Mouse (Mus musculus) forebrain, postnatal 0 days (tissue): ENCODE results near the gene Cd40. TPM values are rescaled to one million over a fixed set of nuclear protein-coding genes. Genes with fewer than 3 reads are reported as not detected.

ENCODE experiments used
- ATAC-seq: fragments of 200-750 bp; cut with Nextera tagmentation; 2 replicates; pipeline ENCODE4 v1.8.0; 2017; ENCODE audit warnings: mild to moderate bottlenecking, moderate library complexity
- DNase-seq: peaks from one replicate; pipeline ENCODE4 v3.0.0-alpha.2; 2015
- H3K27ac ChIP-seq: fragments of 300-500 bp; sonication (generic); 2 replicates; pipeline ENCODE4 v1.5.1; 2014; ENCODE audit warnings: low read depth, mild to moderate bottlenecking, antibody characterized with exemption, low read length, moderate library complexity, mixed read lengths
- H3K27me3 ChIP-seq: fragments of 300-500 bp; sonication (generic); 2 replicates; pipeline ENCODE4 v1.6.1; 2014; ENCODE audit warnings: mild to moderate bottlenecking, low read length, mixed read lengths; ENCODE audit not compliant: insufficient read depth
- H3K36me3 ChIP-seq: fragments of 300-500 bp; sonication (generic); 2 replicates; pipeline ENCODE4 v1.6.1; 2014; ENCODE audit warnings: mild to moderate bottlenecking, moderate library complexity; ENCODE audit not compliant: insufficient read depth
- H3K4me1 ChIP-seq: fragments of 300-500 bp; sonication (generic); 2 replicates; pipeline ENCODE4 v1.6.1; 2014; ENCODE audit warnings: antibody characterized with exemption; ENCODE audit not compliant: insufficient read depth
- H3K4me2 ChIP-seq: fragments of 300-500 bp; sonication (generic); 2 replicates; pipeline ENCODE4 v1.6.1; 2014; ENCODE audit warnings: low read depth, mild to moderate bottlenecking, moderate library complexity
- H3K4me3 ChIP-seq: fragments of 300-500 bp; sonication (generic); 2 replicates; pipeline ENCODE4 v1.5.1; 2014; ENCODE audit warnings: low read depth, low read length, mixed read lengths
- H3K9ac ChIP-seq: fragments of 300-500 bp; sonication (generic); 2 replicates; pipeline ENCODE4 v1.6.1; 2014; ENCODE audit warnings: mild to moderate bottlenecking
- H3K9me3 ChIP-seq: fragments of 300-500 bp; sonication (generic); 2 replicates; pipeline ENCODE4 v1.6.1; 2016; ENCODE audit warnings: low read length
- CTCF ChIP-seq: sonication (generic); IDR thresholded peaks from 2 replicates; pipeline ENCODE4 v1.5.1; 2016; ENCODE audit warnings: antibody characterized with exemption, control low read depth, low read depth
- WGBS: fragments of 180-500 bp; shearing (Covaris S2); extraction: QIAGEN DNeasy Blood & Tissue Kit; methylation state at CpG from one replicate; pipeline ENCODE4 v1.1.7; 2014; 5-methylcytosine and 5-hydroxymethylcytosine counted together
- polyA plus RNA-seq: library from polyadenylated mRNA; unstranded; fragments of >200 nt; fragmentation: Nextera tagmentation; extraction: Ambion mirVana; gene quantifications from 2 replicates; pipeline ENCODE4 v1.2.1, GENCODE M21; 2015
- total RNA-seq: library from RNA; depleted of rRNA; stranded (reverse); fragments of >200 nt; gene quantifications from 2 replicates; pipeline ENCODE4 v1.2.3, GENCODE M21; 2014

Gene Cd40
- total and polyA plus RNA-seq, 2 experiments from 2014 or later: 4.7 to 5.0 TPM

DNA sequence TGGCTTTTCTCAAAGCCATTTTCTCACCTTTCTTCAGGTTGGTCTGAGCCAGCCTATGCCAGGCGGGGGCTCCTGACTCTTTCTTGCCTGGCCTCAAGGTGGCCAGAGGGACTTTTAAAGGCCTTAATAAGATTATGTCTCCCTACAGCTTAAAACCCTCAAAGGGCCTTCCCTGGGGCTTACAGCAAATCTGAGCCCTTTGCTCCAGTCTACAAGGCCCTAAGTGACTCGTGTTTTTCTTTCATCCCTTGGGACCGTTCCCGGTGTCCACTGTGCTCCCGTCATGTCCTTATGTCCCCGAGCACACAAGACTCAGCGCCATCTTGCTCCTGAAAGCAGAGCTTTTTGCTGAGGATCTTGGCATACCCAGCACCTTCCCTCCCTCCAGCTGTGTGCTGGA lies 25.8 kb downstream of the Cd40 start:
- ATAC-seq (no peak), DNase-seq (no peak)
- Histone ChIP-seq H3K36me3 (no peaks in the 10 kb centered on the region), H3K27me3 (no peaks in the 10 kb centered on the region; the same call in 1 of the 2 replicates), H3K4me2 (no peak overlapping the region), H3K9ac (no peak overlapping the region), H3K4me3 (no peak overlapping the region), H3K9me3 (no peaks in the 10 kb centered on the region), H3K27ac (no peak overlapping the region), H3K4me1 (0 out of 2 replicates have a peak, but pooled peaks cover 7% of the 10 kb centered on the region)
- TF ChIP-seq CTCF: no peak
- 25% methylated on average over 7 of the region's 7 CpGs for WGBS

DNA sequence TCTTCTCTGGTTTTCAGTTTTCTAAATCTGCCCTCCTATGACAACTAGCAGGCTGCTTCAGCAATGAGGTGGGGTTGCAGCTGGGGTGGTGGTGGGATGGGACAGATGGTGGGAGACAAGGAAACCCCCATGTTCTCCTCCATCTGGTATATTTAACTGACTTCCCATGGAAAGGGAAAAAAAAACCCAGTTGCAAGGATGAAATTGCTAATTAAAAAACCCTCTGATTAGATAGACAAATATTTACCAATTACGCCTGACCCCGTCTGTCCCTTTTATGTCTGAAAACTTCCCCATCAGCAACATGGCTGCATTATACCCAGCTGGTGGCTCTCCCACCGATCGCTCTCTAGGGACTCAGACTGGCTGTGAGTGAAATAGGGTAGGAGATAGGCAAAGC lies 31.2 kb downstream of the Cd40 start:
- Histone ChIP-seq H3K36me3 (no peaks in the 10 kb centered on the region), H3K4me3 (no peak overlapping the region), H3K4me1 (no peaks in the 10 kb centered on the region), H3K9me3 (no peaks in the 10 kb centered on the region), H3K4me2 (no peak overlapping the region), H3K27me3 (no peaks in the 10 kb centered on the region), H3K9ac (no peak overlapping the region), H3K27ac (no peak overlapping the region)
- ATAC-seq (no peak), DNase-seq (peak; percentile 40)
- WGBS: 54% methylated on average over 4 of the region's 4 CpGs
- no peak for TF ChIP-seq CTCF

- DNase-seq: no peak
- no peak overlapping the region for H3K9ac ChIP-seq
- WGBS: 52% methylated on average over 14 of the region's 14 CpGs
These were observed 34.0 kb downstream of the Cd40 start for GRCm38 (mm10) chr2:165089470-165089869.

GRCm38 (mm10) chr2:165090650-165091049 lies 35.2 kb downstream of the Cd40 start, which contains the start of gene 1700025C18Rik:
TSS of gene 1700025C18Rik (minus strand) at chr2:165090750.
- Histone ChIP-seq H3K4me2 (no peak within 1 kb of the TSS), H3K9me3 (no peaks in the 10 kb centered on the region), H3K36me3 (no peaks in the 10 kb centered on the region), H3K4me1 (no peaks in the 10 kb centered on the region), H3K27me3 (no peaks in the 10 kb centered on the region), H3K9ac (no peak within 1 kb of the TSS), H3K27ac (no peak within 1 kb of the TSS), H3K4me3 (no peak within 1 kb of the TSS)
- TF ChIP-seq CTCF: no peak
- 82% methylated on average over 2 of the region's 2 CpGs for WGBS
- DNase-seq (no peak), ATAC-seq (no peak)

More at GRCm38 (mm10) chr2:165089470-165089869, 34.0 kb downstream of the Cd40 start:
- H3K36me3 ChIP-seq: no peaks in the 10 kb centered on the region
- ATAC-seq: no peak
- H3K9me3 ChIP-seq: no peaks in the 10 kb centered on the region
- no peak for TF ChIP-seq CTCF
- no peak overlapping the region for H3K4me3 ChIP-seq
- H3K4me1 ChIP-seq: no peaks in the 10 kb centered on the region
- no peak overlapping the region for H3K4me2 ChIP-seq
- no peaks in the 10 kb centered on the region for H3K27me3 ChIP-seq
- H3K27ac ChIP-seq: no peak overlapping the region

DNA sequence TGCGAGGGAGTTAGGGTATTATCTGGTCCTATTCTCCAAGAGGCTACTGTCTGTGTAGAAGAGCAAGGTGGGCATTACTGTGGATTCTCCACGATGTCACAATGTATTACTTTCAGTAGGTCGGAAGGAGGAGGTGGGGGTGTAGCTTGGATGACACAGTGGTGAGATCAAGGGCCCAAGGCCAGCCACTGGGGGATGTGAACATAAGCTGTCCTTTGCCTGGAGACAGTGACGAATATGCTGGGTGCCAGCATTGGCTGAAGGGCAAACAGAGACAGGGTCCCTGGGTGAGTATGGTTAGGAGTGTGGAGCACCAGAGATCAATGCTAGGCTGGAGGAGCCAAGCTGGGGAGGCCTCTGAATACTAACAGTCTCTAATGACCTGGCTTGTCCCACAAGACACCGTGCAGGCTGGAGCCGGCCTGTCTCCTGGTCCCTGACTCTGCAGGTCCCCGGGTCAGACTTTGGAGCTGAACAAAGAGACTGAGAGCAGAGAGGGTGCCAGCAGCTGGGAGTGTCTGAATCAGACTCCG lies 36.1 kb downstream of the Cd40 start:
- Histone ChIP-seq H3K4me2 (no peak overlapping the region), H3K4me1 (0 out of 2 replicates have a peak, but pooled peaks cover 1% of the 10 kb centered on the region), H3K4me3 (no peak overlapping the region), H3K9ac (no peak overlapping the region), H3K36me3 (no peaks in the 10 kb centered on the region), H3K27ac (no peak overlapping the region), H3K27me3 (no peaks in the 10 kb centered on the region), H3K9me3 (no peaks in the 10 kb centered on the region)
- no peak for ATAC-seq
- WGBS: 71% methylated on average over 8 of the region's 8 CpGs
- DNase-seq: no peak
- no peak for TF ChIP-seq CTCF

- H3K27me3 ChIP-seq: no peaks in the 10 kb centered on the region
- no peak overlapping the region for H3K4me3 ChIP-seq
- no peaks in the 10 kb centered on the region for H3K9me3 ChIP-seq
- DNase-seq (no peak), ATAC-seq (no peak)
- H3K9ac ChIP-seq: no peak overlapping the region
- 0 out of 2 replicates have a peak, but pooled peaks cover 3% of the 10 kb centered on the region for H3K4me1 ChIP-seq
- no peaks in the 10 kb centered on the region for H3K36me3 ChIP-seq
- H3K27ac ChIP-seq: no peak overlapping the region
- 27% methylated on average over 7 of the region's 7 CpGs for WGBS
- no peak overlapping the region for H3K4me2 ChIP-seq
- TF ChIP-seq CTCF: no peak
These were observed 37.0 kb downstream of the Cd40 start for GRCm38 (mm10) chr2:165092393-165092792.

DNA sequence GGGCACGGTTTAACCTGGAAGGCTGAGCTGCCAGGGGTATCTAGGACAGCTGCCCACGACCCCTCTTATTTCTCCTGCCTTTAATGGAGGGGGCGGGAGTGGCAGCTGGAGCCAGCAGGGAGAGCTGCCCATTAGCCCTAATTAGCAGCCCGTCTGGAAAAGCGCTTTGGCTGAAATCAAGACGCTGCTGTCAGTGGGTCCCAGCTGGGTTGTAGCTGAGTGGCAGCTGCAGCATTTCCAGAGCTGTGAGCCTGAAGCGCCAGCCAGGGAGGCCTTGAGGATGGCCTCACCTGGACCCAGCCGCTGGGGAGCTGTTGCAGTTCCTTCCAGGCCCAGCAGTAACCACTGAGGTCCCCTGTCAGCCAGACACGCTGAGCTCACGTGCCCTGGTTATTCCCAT lies 40.9 kb downstream of the Cd40 start:
- H3K27ac ChIP-seq: no peak overlapping the region

More for the DNA sequence above, 40.9 kb downstream of the Cd40 start:
- WGBS: 12% methylated on average over 10 of the region's 10 CpGs
- Histone ChIP-seq H3K36me3 (no peaks in the 10 kb centered on the region), H3K4me1 (0 out of 2 replicates have a peak, but pooled peaks cover 3% of the 10 kb centered on the region), H3K9me3 (no peaks in the 10 kb centered on the region), H3K27me3 (no peaks in the 10 kb centered on the region), H3K4me2 (no peak overlapping the region), H3K4me3 (no peak overlapping the region), H3K9ac (no peak overlapping the region)
- TF ChIP-seq CTCF: no peak
- ATAC-seq (peak; percentile 65; the same call in 1 of the 2 replicates), DNase-seq (peak; percentile 58)
